Mouse (Mus musculus): ENCODE measurements around the gene Eif3l. TPM values are rescaled to one million over a fixed set of nuclear protein-coding genes. Genes with fewer than 3 reads are reported as not detected.

Gene Eif3l
- polyA plus RNA-seq, 1 experiment from 2014 or later = 179 TPM

GRCm38 (mm10) chr15:79119491-79119890 lies 44.5 kb downstream of the Eif3l start:
- Histone ChIP-seq H3K27ac (no peak overlapping the region), H3K9ac (no peak overlapping the region), H3K36me3 (peaks cover 95% of the 10 kb centered on the region), H3K4me1 (replicated peaks) (no peaks in the 10 kb centered on the region), H3K4me3 (no peak overlapping the region), H3K9me3 (no peaks in the 10 kb centered on the region), H3K27me3 (no peaks in the 10 kb centered on the region), H3K4me2 (no peak overlapping the region)
- 86% methylated on average over 9 of the region's 9 CpGs for WGBS
- ATAC-seq (ENCODE audit: low FRiP score) = no peak

- Histone ChIP-seq H3K4me2 (no peak overlapping the region), H3K27me3 (no peaks in the 10 kb centered on the region), H3K4me3 (no peak overlapping the region), H3K9me3 (no peaks in the 10 kb centered on the region), H3K36me3 (peaks cover 95% of the 10 kb centered on the region), H3K27ac (no peak overlapping the region), H3K4me1 (replicated peaks) (no peaks in the 10 kb centered on the region), H3K9ac (no peak overlapping the region)
- WGBS = 55% methylated on average over 4 of the region's 4 CpGs
- ATAC-seq (ENCODE audit: low FRiP score) = no peak
These were observed 47.1 kb downstream of the Eif3l start for GRCm38 (mm10) chr15:79122119-79122518.

- H3K4me2 ChIP-seq = no peak overlapping the region
These were observed 47.6 kb downstream of the Eif3l start for GRCm38 (mm10) chr15:79122546-79122945.

GRCm38 (mm10) chr15:79123751-79124150 lies 48.8 kb downstream of the Eif3l start:
- H3K9ac ChIP-seq = no peak overlapping the region
- WGBS = 90% methylated on average over 6 of the region's 6 CpGs
- H3K4me1 ChIP-seq (replicated peaks) = no peaks in the 10 kb centered on the region
- no peak overlapping the region for H3K27ac ChIP-seq
- H3K4me2 ChIP-seq = no peak overlapping the region
- H3K27me3 ChIP-seq = no peaks in the 10 kb centered on the region
- peaks cover 95% of the 10 kb centered on the region for H3K36me3 ChIP-seq
- H3K9me3 ChIP-seq = no peaks in the 10 kb centered on the region
- ATAC-seq (ENCODE audit: low FRiP score) = no peak
- H3K4me3 ChIP-seq = no peak overlapping the region

More at GRCm38 (mm10) chr15:79122546-79122945, 47.6 kb downstream of the Eif3l start:
- no peak for ATAC-seq (ENCODE audit: low FRiP score)
- 87% methylated on average over 13 of the region's 13 CpGs for WGBS
- no peaks in the 10 kb centered on the region for H3K27me3 ChIP-seq
- peaks cover 95% of the 10 kb centered on the region for H3K36me3 ChIP-seq
- H3K4me3 ChIP-seq = no peak overlapping the region
- no peaks in the 10 kb centered on the region for H3K4me1 ChIP-seq (replicated peaks)
- H3K27ac ChIP-seq = no peak overlapping the region
- H3K9me3 ChIP-seq = no peaks in the 10 kb centered on the region
- H3K9ac ChIP-seq = no peak overlapping the region

GRCm38 (mm10) chr15:79124331-79124875 lies 49.4 kb downstream of the Eif3l start:
- 84% methylated on average over 10 of the region's 10 CpGs for WGBS
- Histone ChIP-seq H3K4me2 (no peak overlapping the region), H3K36me3 (peaks cover 94% of the 10 kb centered on the region), H3K9me3 (no peaks in the 10 kb centered on the region), H3K9ac (no peak overlapping the region; the same call in 1 of the 2 replicates), H3K4me1 (replicated peaks) (no peaks in the 10 kb centered on the region), H3K4me3 (no peak overlapping the region), H3K27me3 (no peaks in the 10 kb centered on the region), H3K27ac (no peak overlapping the region)
- no peak for ATAC-seq (ENCODE audit: low FRiP score)

- peaks cover 94% of the 10 kb centered on the region for H3K36me3 ChIP-seq
- no peaks in the 10 kb centered on the region for H3K9me3 ChIP-seq
- WGBS = 85% methylated on average over 13 of the region's 13 CpGs
- no peaks in the 10 kb centered on the region for H3K4me1 ChIP-seq (replicated peaks)
- no peak overlapping the region for H3K4me2 ChIP-seq
- no peaks in the 10 kb centered on the region for H3K27me3 ChIP-seq
- H3K4me3 ChIP-seq = no peak overlapping the region
- no peak for ATAC-seq (ENCODE audit: low FRiP score)
- no peak overlapping the region for H3K27ac ChIP-seq
- H3K9ac ChIP-seq = no peak overlapping the region
These were observed 51.4 kb downstream of the Eif3l start for GRCm38 (mm10) chr15:79126217-79126932.

- H3K27ac ChIP-seq = no peak overlapping the region
- no peak overlapping the region for H3K4me2 ChIP-seq
- H3K4me3 ChIP-seq = no peak overlapping the region
- no peaks in the 10 kb centered on the region for H3K4me1 ChIP-seq (replicated peaks)
- H3K27me3 ChIP-seq = no peaks in the 10 kb centered on the region
- 94% methylated on average over 12 of the region's 12 CpGs for WGBS
- no peaks in the 10 kb centered on the region for H3K9me3 ChIP-seq
- peaks cover 95% of the 10 kb centered on the region for H3K36me3 ChIP-seq
- no peak overlapping the region for H3K9ac ChIP-seq
- no peak for ATAC-seq (ENCODE audit: low FRiP score)
These were observed 52.1 kb downstream of the Eif3l start for GRCm38 (mm10) chr15:79127101-79127500.

GRCm38 (mm10) chr15:79128208-79128607 lies 53.2 kb downstream of the Eif3l start:
- 94% methylated on average over 5 of the region's 5 CpGs for WGBS
- no peak overlapping the region for H3K9ac ChIP-seq
- no peak overlapping the region for H3K4me2 ChIP-seq
- H3K36me3 ChIP-seq = peaks cover 95% of the 10 kb centered on the region
- no peak overlapping the region for H3K4me3 ChIP-seq
- H3K9me3 ChIP-seq = no peaks in the 10 kb centered on the region
- ATAC-seq (ENCODE audit: low FRiP score) = no peak
- no peaks in the 10 kb centered on the region for H3K27me3 ChIP-seq
- H3K27ac ChIP-seq = no peak overlapping the region
- H3K4me1 ChIP-seq (replicated peaks) = no peaks in the 10 kb centered on the region

- no peak overlapping the region for H3K9ac ChIP-seq
- H3K4me2 ChIP-seq = no peak overlapping the region
- no peaks in the 10 kb centered on the region for H3K4me1 ChIP-seq (replicated peaks)
- H3K36me3 ChIP-seq = peaks cover 94% of the 10 kb centered on the region
- no peak overlapping the region for H3K27ac ChIP-seq
- WGBS = 82% methylated on average over 7 of the region's 7 CpGs
- no peak for ATAC-seq (ENCODE audit: low FRiP score)
- H3K27me3 ChIP-seq = no peaks in the 10 kb centered on the region
- no peak overlapping the region for H3K4me3 ChIP-seq
- H3K9me3 ChIP-seq = no peaks in the 10 kb centered on the region
These were observed 54.3 kb downstream of the Eif3l start for GRCm38 (mm10) chr15:79129311-79129710.

- no peaks in the 10 kb centered on the region for H3K27me3 ChIP-seq
- no peaks in the 10 kb centered on the region for H3K9me3 ChIP-seq
- no peaks in the 10 kb centered on the region for H3K4me1 ChIP-seq (replicated peaks)
- H3K4me3 ChIP-seq = no peak overlapping the region
- ATAC-seq (ENCODE audit: low FRiP score) = no peak
- H3K36me3 ChIP-seq = peaks cover 79% of the 10 kb centered on the region
- no peak overlapping the region for H3K9ac ChIP-seq
- no peak overlapping the region for H3K4me2 ChIP-seq
- no peak overlapping the region for H3K27ac ChIP-seq
- WGBS = 91% methylated on average over 10 of the region's 10 CpGs
These were observed 55.8 kb downstream of the Eif3l start for GRCm38 (mm10) chr15:79130782-79131181.

- H3K9me3 ChIP-seq = no peaks in the 10 kb centered on the region
- no peak for ATAC-seq (ENCODE audit: low FRiP score)
- H3K4me2 ChIP-seq = no peak overlapping the region
- WGBS = 73% methylated on average over 7 of the region's 7 CpGs
- no peak overlapping the region for H3K27ac ChIP-seq
- H3K27me3 ChIP-seq = no peaks in the 10 kb centered on the region
- 0 out of 2 replicates have a peak overlapping the region, but pooled peaks have one; percentile 8 for H3K9ac ChIP-seq
- H3K4me3 ChIP-seq = no peak overlapping the region
- no peaks in the 10 kb centered on the region for H3K4me1 ChIP-seq (replicated peaks)
- peaks cover 73% of the 10 kb centered on the region for H3K36me3 ChIP-seq
These were observed 56.5 kb downstream of the Eif3l start for GRCm38 (mm10) chr15:79131442-79131841.

- Histone ChIP-seq H3K36me3 (peaks cover 56% of the 10 kb centered on the region), H3K4me1 (replicated peaks) (no peaks in the 10 kb centered on the region), H3K27me3 (no peaks in the 10 kb centered on the region), H3K9ac (no peak overlapping the region), H3K9me3 (no peaks in the 10 kb centered on the region), H3K4me2 (no peak overlapping the region), H3K27ac (no peak overlapping the region), H3K4me3 (no peak overlapping the region)
- ATAC-seq (ENCODE audit: low FRiP score) = no peak
- WGBS = 86% methylated on average over 6 of the region's 6 CpGs
These were observed 58.2 kb downstream of the Eif3l start for GRCm38 (mm10) chr15:79133191-79133661.
